Mouse (Mus musculus) retina, postnatal 7 days (tissue): ENCODE measurements around the gene Elf1.
"Not testable (repeated sequence)": the region's sequence is repeated elsewhere in the genome, so short reads cannot be mapped to it uniquely, and the experiment has no call there.

Experiments
- DNase-seq: peaks from one replicate; pipeline ENCODE4 v3.0.0-alpha.2; 2012; ENCODE audit warnings: low read depth, low spot score

Gene Elf1

DNA sequence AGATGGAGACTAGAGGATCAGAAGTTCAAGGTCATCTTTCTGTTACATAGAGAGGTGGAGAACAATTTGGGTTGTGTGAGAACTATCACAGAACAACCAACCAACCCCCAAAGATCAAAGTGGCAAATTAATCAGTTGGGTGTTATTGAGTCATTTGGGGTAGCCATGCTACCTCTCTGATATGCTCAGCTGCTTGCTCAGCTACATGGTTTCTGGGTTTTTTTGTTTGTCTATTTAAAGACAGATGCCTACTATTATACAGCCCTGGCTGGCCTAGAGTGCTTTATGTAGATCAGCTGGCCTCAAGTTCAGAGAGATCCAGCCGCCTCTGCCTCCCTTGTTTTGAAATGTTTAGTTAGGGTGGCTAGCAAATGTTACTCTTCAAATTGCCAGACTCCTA lies 40.1 kb downstream of the Elf1 start:
- DNase-seq, result no peak

DNA sequence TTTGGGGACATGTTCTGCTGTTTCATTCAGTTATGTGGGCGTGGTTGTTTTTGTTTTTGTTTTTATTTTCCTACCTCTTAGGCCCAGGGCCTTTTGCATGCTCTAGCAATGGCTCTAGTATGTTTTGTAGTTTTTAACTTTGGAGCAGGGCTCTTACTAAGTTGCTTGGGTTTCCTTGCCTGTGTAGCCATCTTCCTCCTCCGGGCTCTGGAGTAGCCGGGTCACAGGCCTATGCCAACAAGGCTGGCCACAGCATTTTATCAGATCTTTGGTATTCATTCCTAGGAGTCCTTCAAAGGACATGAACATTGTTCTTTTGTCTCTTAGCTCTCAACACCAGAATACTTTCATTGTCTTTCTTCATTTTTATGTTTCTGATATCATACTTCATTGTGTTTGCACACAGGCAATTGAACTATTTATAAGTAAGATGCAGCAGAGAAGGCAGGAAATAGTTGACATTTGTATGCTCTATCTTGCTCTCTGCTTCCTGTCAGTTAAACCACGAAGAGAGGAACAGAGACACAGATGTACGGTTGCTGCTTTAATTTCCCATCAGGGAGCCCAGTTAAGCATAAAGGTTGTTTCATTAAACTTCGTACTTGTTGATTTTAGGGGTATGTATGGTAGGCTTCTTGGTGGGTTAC lies 40.6 kb downstream of the Elf1 start:
- DNase-seq, result no peak

DNA sequence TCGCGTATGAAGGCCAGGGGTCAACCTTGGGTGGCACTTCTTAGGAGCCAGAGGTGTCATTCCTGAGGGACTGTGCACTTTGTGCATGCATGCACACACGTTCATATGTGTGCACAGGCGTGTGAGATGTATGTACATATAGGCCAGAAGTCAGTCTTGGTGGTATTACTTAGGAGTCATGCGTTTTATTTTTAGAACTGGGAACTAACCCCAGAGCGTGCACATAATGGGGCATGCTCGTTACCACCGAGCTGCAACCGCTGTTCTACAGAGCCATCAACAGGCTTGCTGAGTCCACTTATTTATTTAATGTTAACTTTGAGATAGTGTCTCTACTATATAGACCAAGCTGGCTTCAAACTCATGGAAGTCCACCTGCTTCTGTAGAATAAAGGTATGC lies 41.4 kb downstream of the Elf1 start:
- DNase-seq, result no peak

DNA sequence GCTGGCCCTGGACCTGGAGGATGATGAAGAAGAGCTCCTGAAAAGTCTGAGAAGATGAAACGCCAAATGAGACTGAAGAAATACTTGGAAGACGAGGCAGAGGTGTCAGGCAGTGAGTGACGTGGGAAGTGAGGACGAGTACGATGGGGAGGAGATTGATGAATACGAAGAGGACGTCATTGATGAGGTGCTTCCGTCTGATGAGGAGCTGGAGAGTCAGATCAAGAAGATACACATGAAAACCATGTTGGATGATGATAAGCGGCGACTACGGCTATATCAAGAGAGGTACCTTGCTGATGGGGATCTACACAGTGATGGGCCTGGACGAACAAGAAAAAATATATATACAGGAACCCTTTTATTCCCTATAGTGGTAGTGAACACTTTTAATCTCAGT lies 45.1 kb downstream of the Elf1 start:
- DNase-seq, result not testable (repeated sequence)

DNA sequence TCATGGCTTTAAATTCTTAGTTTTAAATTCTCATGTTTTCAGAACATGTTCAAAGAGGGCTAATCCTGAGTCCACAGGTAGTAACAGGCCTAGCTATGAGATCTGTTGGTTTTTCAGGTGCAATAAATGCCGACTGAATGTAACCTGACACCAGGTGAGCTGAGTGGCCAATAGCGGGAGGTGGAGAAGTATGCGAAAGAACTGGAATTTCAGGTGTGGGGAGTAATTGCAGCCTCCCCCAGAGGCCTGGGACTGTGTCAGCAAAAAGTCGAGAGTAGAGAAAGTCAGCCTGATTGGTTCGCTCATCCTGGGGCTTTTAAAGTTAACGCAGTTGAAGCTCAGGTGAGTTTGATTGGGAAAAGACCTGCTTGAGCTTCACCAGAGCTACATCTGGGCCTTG lies 46.7 kb downstream of the Elf1 start:
- no peak for DNase-seq

GRCm38 (mm10) chr14:79529581-79530554 lies 48.9 kb downstream of the Elf1 start:
- no peak for DNase-seq

DNA sequence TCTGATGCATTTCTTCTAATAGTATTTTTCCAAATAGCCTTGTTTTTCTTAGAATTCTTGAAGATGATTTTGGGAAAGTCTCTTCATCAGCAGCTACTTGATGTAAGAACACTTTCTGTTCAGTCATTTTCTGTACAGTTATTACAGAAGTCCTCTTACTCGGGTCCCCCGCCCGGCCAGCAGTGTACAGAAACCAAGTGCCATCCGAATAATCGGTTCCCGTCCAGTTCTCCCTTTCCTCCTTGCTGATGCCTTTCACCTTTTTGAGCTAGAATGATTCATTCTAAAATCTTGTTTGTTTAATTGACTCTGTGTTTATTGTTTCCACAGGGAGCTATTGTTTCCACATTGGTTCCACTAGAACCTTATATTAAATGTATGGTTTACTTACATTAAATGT lies 49.8 kb downstream of the Elf1 start:
- no peak for DNase-seq

GRCm38 (mm10) chr14:79532036-79532776 lies 51.2 kb downstream of the Elf1 start:
- no peak for DNase-seq

GRCm38 (mm10) chr14:79533350-79533749 lies 52.4 kb downstream of the Elf1 start:
- DNase-seq, result no peak

- DNase-seq, result no peak
Observed at GRCm38 (mm10) chr14:79534206-79534605, 53.2 kb downstream of the Elf1 start.

DNA sequence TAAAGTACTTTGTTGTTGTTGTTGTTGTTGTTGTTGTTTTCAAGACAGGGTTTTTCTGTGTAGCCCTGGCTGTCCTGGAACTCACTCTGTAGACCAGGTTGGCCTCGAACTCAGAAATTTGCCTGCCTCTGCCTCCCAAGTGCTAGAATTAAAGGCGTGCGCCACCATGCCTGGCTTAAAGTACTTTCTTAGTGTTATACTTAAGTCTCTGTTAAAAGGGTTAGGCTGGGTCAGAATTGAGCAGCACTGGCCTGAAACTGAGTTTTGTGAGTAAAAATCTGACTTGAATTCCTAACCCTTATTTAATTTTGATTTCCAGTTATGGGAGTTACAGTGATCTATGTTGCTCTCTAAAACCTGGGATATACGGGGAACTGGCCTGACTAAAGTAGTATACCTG lies 53.7 kb downstream of the Elf1 start:
- DNase-seq, result not testable (repeated sequence)

- no peak for DNase-seq
Observed at GRCm38 (mm10) chr14:79535318-79535717, 54.3 kb downstream of the Elf1 start.

DNA sequence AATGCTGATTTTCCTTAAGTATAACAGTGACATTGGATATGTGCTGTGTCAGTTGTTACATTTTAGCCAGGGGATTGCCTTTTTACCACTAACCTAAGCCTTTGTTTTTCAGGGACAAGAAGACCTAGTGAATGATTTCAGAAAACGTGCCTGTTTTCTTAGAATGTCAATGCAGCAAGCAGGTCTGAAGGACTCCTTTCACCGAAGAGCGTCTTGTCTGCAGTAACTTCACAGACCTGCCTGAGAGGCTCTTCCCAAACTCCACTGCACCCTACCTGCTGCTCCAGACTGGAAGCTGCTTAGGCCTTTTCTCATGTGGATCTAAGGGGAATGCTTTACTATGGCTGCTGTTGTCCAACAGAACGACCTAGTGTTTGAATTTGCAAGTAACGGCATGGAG lies 55.0 kb downstream of the Elf1 start:
- DNase-seq, result no peak

GRCm38 (mm10) chr14:79536837-79537236 lies 55.8 kb downstream of the Elf1 start:
- DNase-seq, result no peak

- DNase-seq, result no peak
Observed at GRCm38 (mm10) chr14:79537463-79537862, 56.5 kb downstream of the Elf1 start.

GRCm38 (mm10) chr14:79537921-79538320 lies 56.9 kb downstream of the Elf1 start:
- no peak for DNase-seq

DNA sequence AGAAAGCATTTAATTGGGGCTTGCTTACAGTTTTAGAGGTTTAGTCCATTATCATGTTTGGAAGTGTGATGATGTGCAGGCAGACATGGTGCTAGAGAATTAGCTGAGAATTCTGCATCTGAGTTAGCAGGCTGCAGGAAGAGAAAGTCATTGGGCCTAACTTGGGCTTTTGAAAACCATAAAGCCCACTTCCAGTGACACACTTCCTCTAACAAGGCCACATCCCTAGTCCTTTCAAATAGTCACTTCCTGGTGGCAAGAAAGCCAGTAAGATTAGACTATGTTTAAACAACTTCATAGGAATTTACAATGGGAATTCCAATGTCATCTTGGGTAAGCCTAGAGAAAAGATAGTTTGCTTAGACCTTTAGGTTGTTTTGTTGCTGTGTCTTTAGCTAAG lies 60.6 kb downstream of the Elf1 start:
- no peak for DNase-seq

- no peak for DNase-seq
Observed at GRCm38 (mm10) chr14:79549343-79549742, 68.3 kb downstream of the Elf1 start.

DNA sequence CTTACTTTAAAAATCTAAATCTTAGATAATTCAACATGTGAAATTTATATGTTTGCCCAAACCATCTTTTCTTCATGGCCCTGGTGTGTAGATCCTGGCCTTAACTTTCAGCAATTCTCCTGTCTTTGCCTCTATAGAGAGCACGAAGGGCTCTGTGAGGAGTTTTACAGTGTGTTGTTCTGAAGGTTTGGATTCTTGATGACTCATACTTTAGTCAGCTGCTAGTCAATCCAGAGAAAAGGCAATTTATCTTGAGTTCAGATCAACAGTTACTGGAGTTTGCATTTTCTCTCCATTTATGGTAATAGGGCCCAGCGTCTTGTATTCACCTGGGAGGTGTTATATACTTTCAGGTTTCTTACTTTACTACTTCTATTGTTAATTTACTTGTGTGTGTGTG lies 70.9 kb downstream of the Elf1 start:
- DNase-seq, result no peak

GRCm38 (mm10) chr14:79552854-79553253 lies 71.9 kb downstream of the Elf1 start:
- DNase-seq, result no peak

GRCm38 (mm10) chr14:79557796-79558195 lies 76.8 kb downstream of the Elf1 start:
- DNase-seq, result no peak

DNA sequence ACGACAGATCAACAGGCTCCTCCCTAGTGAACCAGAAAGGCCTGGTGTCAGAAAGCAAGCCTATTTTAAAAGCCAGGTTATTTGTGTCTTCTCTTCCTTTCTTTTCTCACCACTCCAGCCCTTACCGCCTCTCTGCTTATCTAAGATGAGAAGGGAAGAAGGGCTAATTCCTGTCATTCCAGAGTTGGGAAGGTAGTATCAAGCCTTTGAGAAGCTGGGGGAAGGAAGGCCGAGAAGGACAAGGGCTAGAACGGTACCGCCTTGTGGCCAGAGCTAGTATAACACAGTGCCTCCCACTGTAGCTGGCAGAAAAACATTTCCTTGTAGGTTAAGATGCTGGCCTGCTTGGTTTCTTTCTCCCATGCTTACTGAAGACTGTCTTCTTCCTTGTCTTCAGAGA lies 81.8 kb downstream of the Elf1 start:
- DNase-seq, result peak; percentile 14
